Mouse (Mus musculus) lung, embryonic 16.5 days (tissue): ENCODE results near the gene Lfng. TPM values are rescaled to one million over a fixed set of nuclear protein-coding genes. Genes with fewer than 3 reads are reported as not detected.
A peak's percentile ranks its signal among the peaks of the same experiment; 100 is the strongest.

Source experiments
- ATAC-seq: fragments of 200-750 bp; cut with Nextera tagmentation; 2 replicates; pipeline ENCODE4 v1.8.0; 2017; ENCODE audit warnings: low read depth, mild to moderate bottlenecking, moderate library complexity
- H3K27ac ChIP-seq: fragments of 300-500 bp; sonication (generic); 2 replicates; pipeline ENCODE4 v1.5.1; 2014; ENCODE audit warnings: mild to moderate bottlenecking, control low read depth, low read length
- H3K27me3 ChIP-seq: fragments of 300-500 bp; sonication (generic); 2 replicates; pipeline ENCODE4 v1.6.1; 2014; ENCODE audit warnings: low read depth, low read length, mixed read lengths; ENCODE audit not compliant: control insufficient read depth, insufficient read depth
- H3K36me3 ChIP-seq: fragments of 300-500 bp; sonication (generic); 2 replicates; pipeline ENCODE4 v1.6.1; 2014; ENCODE audit warnings: low read length; ENCODE audit not compliant: control insufficient read depth, insufficient read depth
- H3K4me1 ChIP-seq: fragments of 300-500 bp; sonication (generic); replicated peaks from 2 replicates; pipeline ENCODE4 v1.6.1; 2014; ENCODE audit warnings: low read length, mixed read lengths; ENCODE audit not compliant: control insufficient read depth, insufficient read depth
- H3K4me2 ChIP-seq: fragments of 300-500 bp; sonication (generic); 2 replicates; pipeline ENCODE4 v1.6.1; 2014; ENCODE audit warnings: low read depth, low read length, control low read depth
- H3K4me3 ChIP-seq: fragments of 300-500 bp; sonication (generic); 2 replicates; pipeline ENCODE4 v1.5.1; 2014; ENCODE audit warnings: mild to moderate bottlenecking, low read length, control low read depth
- H3K9ac ChIP-seq: fragments of 300-500 bp; sonication (generic); 2 replicates; pipeline ENCODE4 v1.6.1; 2014; ENCODE audit warnings: low read length, control low read depth
- H3K9me3 ChIP-seq: fragments of 300-500 bp; sonication (generic); 2 replicates; pipeline ENCODE4 v1.6.1; 2016; ENCODE audit warnings: low read length; ENCODE audit not compliant: control insufficient read depth
- WGBS: fragments of 180-500 bp; shearing (Covaris S2); extraction: QIAGEN DNeasy Blood & Tissue Kit; methylation state at CpG from one replicate; pipeline ENCODE4 v1.1.7; 2014; 5-methylcytosine and 5-hydroxymethylcytosine counted together
- polyA plus RNA-seq: library from polyadenylated mRNA; unstranded; fragments of >200 nt; fragmentation: Nextera tagmentation; extraction: Ambion mirVana; gene quantifications from 2 replicates; pipeline ENCODE4 v1.2.1, GENCODE M21; 2015

The Lfng gene
- polyA plus RNA-seq, 1 experiment from 2014 or later, result 24.9 TPM

- no peak overlapping the region for H3K27ac ChIP-seq
- 88% methylated on average over 9 of the region's 9 CpGs for WGBS
- H3K9ac ChIP-seq, result no peak overlapping the region
- no peak overlapping the region for H3K4me3 ChIP-seq
- H3K27me3 ChIP-seq, result no peaks in the 10 kb centered on the region
- no peaks in the 10 kb centered on the region for H3K4me1 ChIP-seq
- H3K9me3 ChIP-seq, result peaks cover 6% of the 10 kb centered on the region; the same call in 1 of the 2 replicates
- peaks cover 65% of the 10 kb centered on the region for H3K36me3 ChIP-seq
- no peak for ATAC-seq
- no peak overlapping the region for H3K4me2 ChIP-seq
Observed at GRCm38 (mm10) chr5:140628995-140629394, 21.9 kb downstream of the Lfng start.

GRCm38 (mm10) chr5:140633432-140633831, 26.3 kb downstream of the Lfng start:
- Histone ChIP-seq H3K27me3 (no peaks in the 10 kb centered on the region), H3K9me3 (no peaks in the 10 kb centered on the region), H3K4me2 (no peak overlapping the region), H3K27ac (no peak overlapping the region), H3K4me1 (0 out of 2 replicates have a peak, but pooled peaks cover 4% of the 10 kb centered on the region), H3K36me3 (peaks cover 48% of the 10 kb centered on the region), H3K9ac (no peak overlapping the region), H3K4me3 (no peak overlapping the region)
- WGBS, result 87% methylated on average over 7 of the region's 7 CpGs
- no peak for ATAC-seq

GRCm38 (mm10) chr5:140634798-140635722, 27.9 kb downstream of the Lfng start:
- Histone ChIP-seq H3K9me3 (no peaks in the 10 kb centered on the region), H3K27me3 (no peaks in the 10 kb centered on the region), H3K4me1 (0 out of 2 replicates have a peak, but pooled peaks cover 4% of the 10 kb centered on the region), H3K27ac (no peak overlapping the region), H3K36me3 (peaks cover 34% of the 10 kb centered on the region), H3K4me2 (no peak overlapping the region), H3K9ac (no peak overlapping the region), H3K4me3 (no peak overlapping the region)
- no peak for ATAC-seq
- 94% methylated on average over 26 of the region's 26 CpGs for WGBS

GRCm38 (mm10) chr5:140636316-140637057, 29.4 kb downstream of the Lfng start:
- no peaks in the 10 kb centered on the region for H3K27me3 ChIP-seq
- no peaks in the 10 kb centered on the region for H3K9me3 ChIP-seq
- H3K27ac ChIP-seq, result peak overlapping the region; percentile 21; the same call in 1 of the 2 replicates
- WGBS, result 75% methylated on average over 7 of the region's 7 CpGs
- no peak overlapping the region for H3K4me3 ChIP-seq
- no peak overlapping the region for H3K9ac ChIP-seq
- peaks cover 31% of the 10 kb centered on the region for H3K36me3 ChIP-seq
- H3K4me1 ChIP-seq, result peaks cover 12% of the 10 kb centered on the region
- H3K4me2 ChIP-seq, result no peak overlapping the region
- no peak for ATAC-seq

GRCm38 (mm10) chr5:140637058-140637410, 29.9 kb downstream of the Lfng start:
- Histone ChIP-seq H3K4me2 (no peak overlapping the region), H3K9ac (no peak overlapping the region), H3K27me3 (no peaks in the 10 kb centered on the region), H3K4me3 (no peak overlapping the region), H3K4me1 (peaks cover 18% of the 10 kb centered on the region), H3K27ac (peak overlapping the region; percentile 21; the same call in 1 of the 2 replicates), H3K36me3 (peaks cover 26% of the 10 kb centered on the region), H3K9me3 (no peaks in the 10 kb centered on the region)
- 87% methylated on average over 6 of the region's 6 CpGs for WGBS
- no peak for ATAC-seq

- H3K4me3 ChIP-seq, result no peak overlapping the region
- H3K4me2 ChIP-seq, result no peak overlapping the region
- peaks cover 21% of the 10 kb centered on the region for H3K4me1 ChIP-seq
- no peak overlapping the region for H3K27ac ChIP-seq
- peaks cover 21% of the 10 kb centered on the region for H3K36me3 ChIP-seq
- H3K9ac ChIP-seq, result no peak overlapping the region
- H3K9me3 ChIP-seq, result no peaks in the 10 kb centered on the region
- ATAC-seq, result no peak
- no peaks in the 10 kb centered on the region for H3K27me3 ChIP-seq
- 82% methylated on average over 3 of the region's 3 CpGs for WGBS
Observed at GRCm38 (mm10) chr5:140637989-140638388, 30.9 kb downstream of the Lfng start.

- Histone ChIP-seq H3K9ac (no peak overlapping the region), H3K27ac (no peak overlapping the region), H3K4me2 (no peak overlapping the region), H3K4me3 (no peak overlapping the region), H3K9me3 (no peaks in the 10 kb centered on the region), H3K27me3 (no peaks in the 10 kb centered on the region), H3K4me1 (peaks cover 21% of the 10 kb centered on the region), H3K36me3 (peaks cover 17% of the 10 kb centered on the region)
- no peak for ATAC-seq
- 84% methylated on average over 6 of the region's 6 CpGs for WGBS
Observed at GRCm38 (mm10) chr5:140638484-140638883, 31.4 kb downstream of the Lfng start.

- Histone ChIP-seq H3K9ac (no peak overlapping the region), H3K36me3 (peaks cover 13% of the 10 kb centered on the region), H3K27ac (no peak overlapping the region), H3K27me3 (no peaks in the 10 kb centered on the region), H3K4me3 (no peak overlapping the region), H3K4me1 (peaks cover 23% of the 10 kb centered on the region), H3K4me2 (no peak overlapping the region), H3K9me3 (no peaks in the 10 kb centered on the region)
- 84% methylated on average over 4 of the region's 4 CpGs for WGBS
- ATAC-seq, result no peak
Observed at GRCm38 (mm10) chr5:140639312-140639711, 32.2 kb downstream of the Lfng start.

- Histone ChIP-seq H3K4me3 (no peak overlapping the region), H3K4me2 (no peak overlapping the region), H3K4me1 (peaks cover 26% of the 10 kb centered on the region), H3K36me3 (peaks cover 9% of the 10 kb centered on the region), H3K27me3 (no peaks in the 10 kb centered on the region), H3K9ac (no peak overlapping the region), H3K27ac (no peak overlapping the region), H3K9me3 (no peaks in the 10 kb centered on the region)
- WGBS, result 76% methylated on average over 14 of the region's 14 CpGs
- ATAC-seq, result no peak
Observed at GRCm38 (mm10) chr5:140639871-140640270, 32.8 kb downstream of the Lfng start.
